Mouse (Mus musculus) brain, embryonic 14.5 days (tissue): Measurements from ENCODE around the gene Rufy1.

Experiments
- CTCF ChIP-seq: fragments of 200-500 bp; IDR thresholded peaks from 2 replicates; pipeline ENCODE4 v1.5.1; 2012; ENCODE audit warnings: inconsistent platforms, mild to moderate bottlenecking, moderate library complexity, borderline replicate concordance; ENCODE audit not compliant: insufficient read depth, insufficient read length; ENCODE audit errors: extremely low read depth
- POLR2A ChIP-seq: fragments of 200-500 bp; IDR thresholded peaks from 2 replicates; pipeline ENCODE4 v1.6.1; 2012; ENCODE audit warnings: mild to moderate bottlenecking, inconsistent platforms, borderline replicate concordance; ENCODE audit not compliant: poor library complexity, insufficient read depth, insufficient read length, severe bottlenecking; ENCODE audit errors: extremely low read depth

GRCm38 (mm10) chr11:50443259-50444065 lies 12.5 kb upstream of the Rufy1 start:
- TF ChIP-seq CTCF (peak; percentile 28; the same call in 1 of the 2 replicates), POLR2A (no peak)
